Mouse (Mus musculus) hindbrain, embryonic 12.5 days (tissue): ENCODE measurements at regions not wholly inside any gene's neighbourhood (a gene's known extent, or its start where the extent isn't known, plus 50 kb on each side); places are given as distances from the start of the nearest gene placed in this dataset.

ENCODE experiments used
- ATAC-seq: fragments of 200-750 bp; cut with Nextera tagmentation; 2 replicates; pipeline ENCODE4 v1.8.0; 2017; ENCODE audit warnings: moderate TSS enrichment; ENCODE audit not compliant: low FRiP score
- H3K27ac ChIP-seq: fragments of 300-500 bp; sonication (generic); 2 replicates; pipeline ENCODE4 v1.5.1; 2016; ENCODE audit warnings: mild to moderate bottlenecking
- H3K27me3 ChIP-seq: fragments of 300-500 bp; sonication (generic); 2 replicates; pipeline ENCODE4 v1.6.1; 2016; ENCODE audit warnings: mild to moderate bottlenecking
- H3K36me3 ChIP-seq: fragments of 300-500 bp; sonication (generic); 2 replicates; pipeline ENCODE4 v1.6.1; 2016; ENCODE audit warnings: mild to moderate bottlenecking
- H3K4me1 ChIP-seq: fragments of 300-500 bp; sonication (generic); 2 replicates; pipeline ENCODE4 v1.6.1; 2016
- H3K4me2 ChIP-seq: fragments of 300-500 bp; sonication (generic); replicated peaks from 2 replicates; pipeline ENCODE4 v1.6.1; 2016; ENCODE audit warnings: mild to moderate bottlenecking
- H3K4me3 ChIP-seq: fragments of 300-500 bp; sonication (generic); 2 replicates; pipeline ENCODE4 v1.5.1; 2016; ENCODE audit warnings: mild to moderate bottlenecking
- H3K9ac ChIP-seq: fragments of 300-500 bp; sonication (generic); 2 replicates; pipeline ENCODE4 v1.6.1; 2016; ENCODE audit warnings: mild to moderate bottlenecking, moderate library complexity
- H3K9me3 ChIP-seq: fragments of 300-500 bp; sonication (generic); replicated peaks from 2 replicates; pipeline ENCODE4 v1.6.1; 2016; ENCODE audit warnings: mild to moderate bottlenecking
- WGBS: fragments of 180-500 bp; shearing (Covaris S2); methylation state at CpG from one replicate; pipeline ENCODE4 v1.1.7; 2016; 5-methylcytosine and 5-hydroxymethylcytosine counted together

GRCm38 (mm10) chr11:111363363-111363762 lies 297.4 kb downstream of the Kcnj2 start:
- Histone ChIP-seq H3K9me3 (no peaks in the 10 kb centered on the region), H3K4me2 (no peak overlapping the region), H3K36me3 (no peaks in the 10 kb centered on the region), H3K9ac (no peak overlapping the region), H3K27ac (no peak overlapping the region), H3K27me3 (no peaks in the 10 kb centered on the region), H3K4me1 (no peaks in the 10 kb centered on the region), H3K4me3 (no peak overlapping the region)
- no peak for ATAC-seq
- 90% methylated on average over 1 of the region's 1 CpGs for WGBS

GRCm38 (mm10) chr11:111377165-111377564 lies 311.2 kb downstream of the Kcnj2 start:
- Histone ChIP-seq H3K9ac (no peak overlapping the region), H3K27me3 (no peaks in the 10 kb centered on the region), H3K9me3 (no peaks in the 10 kb centered on the region), H3K4me3 (no peak overlapping the region), H3K4me2 (no peak overlapping the region), H3K36me3 (no peaks in the 10 kb centered on the region), H3K4me1 (no peaks in the 10 kb centered on the region), H3K27ac (no peak overlapping the region)
- 81% methylated on average over 4 of the region's 4 CpGs for WGBS
- ATAC-seq, result no peak

- H3K27ac ChIP-seq, result no peak overlapping the region
- no peak for ATAC-seq
- WGBS, result 88% methylated on average over 3 of the region's 3 CpGs
Measured at GRCm38 (mm10) chr11:111379842-111380241, 313.9 kb downstream of the Kcnj2 start.

GRCm38 (mm10) chr11:111398706-111399105 lies 332.7 kb downstream of the Kcnj2 start:
- H3K9ac ChIP-seq, result no peak overlapping the region
- H3K27ac ChIP-seq, result no peak overlapping the region
- no peaks in the 10 kb centered on the region for H3K27me3 ChIP-seq
- no peaks in the 10 kb centered on the region for H3K36me3 ChIP-seq
- no peak overlapping the region for H3K4me2 ChIP-seq
- no peaks in the 10 kb centered on the region for H3K9me3 ChIP-seq
- no peaks in the 10 kb centered on the region for H3K4me1 ChIP-seq
- H3K4me3 ChIP-seq, result no peak overlapping the region
- 87% methylated on average over 1 of the region's 1 CpGs for WGBS
- no peak for ATAC-seq

More at GRCm38 (mm10) chr11:111379842-111380241, 313.9 kb downstream of the Kcnj2 start:
- no peak overlapping the region for H3K9ac ChIP-seq
- no peak overlapping the region for H3K4me3 ChIP-seq
- no peaks in the 10 kb centered on the region for H3K9me3 ChIP-seq
- H3K4me1 ChIP-seq, result no peaks in the 10 kb centered on the region
- no peaks in the 10 kb centered on the region for H3K36me3 ChIP-seq
- no peak overlapping the region for H3K4me2 ChIP-seq
- no peaks in the 10 kb centered on the region for H3K27me3 ChIP-seq

GRCm38 (mm10) chr11:111409266-111409665 lies 343.3 kb downstream of the Kcnj2 start:
- Histone ChIP-seq H3K4me2 (no peak overlapping the region), H3K27me3 (no peaks in the 10 kb centered on the region), H3K27ac (no peak overlapping the region), H3K9ac (no peak overlapping the region), H3K9me3 (no peaks in the 10 kb centered on the region), H3K36me3 (no peaks in the 10 kb centered on the region), H3K4me3 (no peak overlapping the region), H3K4me1 (no peaks in the 10 kb centered on the region)
- WGBS, result 91% methylated on average over 2 of the region's 2 CpGs
- no peak for ATAC-seq

GRCm38 (mm10) chr11:111424871-111425270 lies 358.9 kb downstream of the Kcnj2 start:
- no peak for ATAC-seq
- Histone ChIP-seq H3K4me1 (no peaks in the 10 kb centered on the region), H3K27ac (no peak overlapping the region), H3K4me3 (no peak overlapping the region), H3K36me3 (no peaks in the 10 kb centered on the region), H3K9me3 (no peaks in the 10 kb centered on the region), H3K9ac (no peak overlapping the region), H3K4me2 (no peak overlapping the region), H3K27me3 (no peaks in the 10 kb centered on the region)
- WGBS, result 73% methylated on average over 4 of the region's 4 CpGs

- Histone ChIP-seq H3K4me2 (no peak overlapping the region), H3K27me3 (no peaks in the 10 kb centered on the region), H3K4me1 (no peaks in the 10 kb centered on the region), H3K27ac (no peak overlapping the region), H3K9me3 (no peaks in the 10 kb centered on the region), H3K4me3 (no peak overlapping the region), H3K9ac (no peak overlapping the region), H3K36me3 (no peaks in the 10 kb centered on the region)
- WGBS, result 83% methylated on average over 4 of the region's 4 CpGs
- ATAC-seq, result no peak
Measured at GRCm38 (mm10) chr11:111426715-111427114, 360.8 kb downstream of the Kcnj2 start.

GRCm38 (mm10) chr11:111442257-111442656 lies 376.3 kb downstream of the Kcnj2 start:
- Histone ChIP-seq H3K4me3 (no peak overlapping the region), H3K4me1 (no peaks in the 10 kb centered on the region), H3K27me3 (no peaks in the 10 kb centered on the region), H3K36me3 (no peaks in the 10 kb centered on the region), H3K9ac (no peak overlapping the region), H3K27ac (no peak overlapping the region), H3K9me3 (no peaks in the 10 kb centered on the region), H3K4me2 (no peak overlapping the region)
- no peak for ATAC-seq

- ATAC-seq, result no peak
- Histone ChIP-seq H3K9ac (no peak overlapping the region), H3K4me1 (no peaks in the 10 kb centered on the region), H3K4me2 (no peak overlapping the region), H3K27ac (no peak overlapping the region), H3K4me3 (no peak overlapping the region), H3K9me3 (no peaks in the 10 kb centered on the region), H3K36me3 (no peaks in the 10 kb centered on the region), H3K27me3 (no peaks in the 10 kb centered on the region)
- 83% methylated on average over 1 of the region's 1 CpGs for WGBS
Measured at GRCm38 (mm10) chr11:111443381-111443780, 377.4 kb downstream of the Kcnj2 start.

GRCm38 (mm10) chr11:111444791-111445190 lies 378.8 kb downstream of the Kcnj2 start:
- Histone ChIP-seq H3K4me3 (no peak overlapping the region), H3K9ac (no peak overlapping the region), H3K27me3 (no peaks in the 10 kb centered on the region), H3K9me3 (no peaks in the 10 kb centered on the region), H3K4me1 (no peaks in the 10 kb centered on the region), H3K27ac (no peak overlapping the region), H3K36me3 (no peaks in the 10 kb centered on the region), H3K4me2 (no peak overlapping the region)
- 81% methylated on average over 4 of the region's 4 CpGs for WGBS
- no peak for ATAC-seq

GRCm38 (mm10) chr11:111445764-111446163 lies 379.8 kb downstream of the Kcnj2 start:
- 11% methylated on average over 4 of the region's 4 CpGs for WGBS
- Histone ChIP-seq H3K27me3 (no peaks in the 10 kb centered on the region), H3K4me2 (no peak overlapping the region), H3K4me1 (no peaks in the 10 kb centered on the region), H3K36me3 (no peaks in the 10 kb centered on the region), H3K9ac (no peak overlapping the region), H3K4me3 (no peak overlapping the region), H3K9me3 (no peaks in the 10 kb centered on the region), H3K27ac (no peak overlapping the region)
- no peak for ATAC-seq

- Histone ChIP-seq H3K4me2 (no peak overlapping the region), H3K9ac (no peak overlapping the region), H3K27me3 (no peaks in the 10 kb centered on the region), H3K4me3 (no peak overlapping the region), H3K9me3 (no peaks in the 10 kb centered on the region), H3K27ac (no peak overlapping the region), H3K36me3 (no peaks in the 10 kb centered on the region), H3K4me1 (no peaks in the 10 kb centered on the region)
- WGBS, result 82% methylated on average over 3 of the region's 3 CpGs
- ATAC-seq, result no peak
Measured at GRCm38 (mm10) chr11:111450811-111451494, 385.0 kb downstream of the Kcnj2 start.

GRCm38 (mm10) chr11:111460046-111460445 lies 394.1 kb downstream of the Kcnj2 start:
- H3K36me3 ChIP-seq, result no peaks in the 10 kb centered on the region
- 88% methylated on average over 10 of the region's 10 CpGs for WGBS
- no peaks in the 10 kb centered on the region for H3K4me1 ChIP-seq

More at GRCm38 (mm10) chr11:111460046-111460445, 394.1 kb downstream of the Kcnj2 start:
- Histone ChIP-seq H3K4me2 (no peak overlapping the region), H3K27me3 (no peaks in the 10 kb centered on the region), H3K4me3 (no peak overlapping the region), H3K27ac (no peak overlapping the region), H3K9ac (no peak overlapping the region), H3K9me3 (no peaks in the 10 kb centered on the region)
- ATAC-seq, result no peak
